Mouse (Mus musculus): ENCODE measurements around the gene Stra6. TPM values are rescaled to one million over a fixed set of nuclear protein-coding genes. Genes with fewer than 3 reads are reported as not detected.

Stra6 gene
- total RNA-seq (2015) = not detected in 2 replicates
- not detected in 2 replicates for total RNA-seq (2017)

DNA sequence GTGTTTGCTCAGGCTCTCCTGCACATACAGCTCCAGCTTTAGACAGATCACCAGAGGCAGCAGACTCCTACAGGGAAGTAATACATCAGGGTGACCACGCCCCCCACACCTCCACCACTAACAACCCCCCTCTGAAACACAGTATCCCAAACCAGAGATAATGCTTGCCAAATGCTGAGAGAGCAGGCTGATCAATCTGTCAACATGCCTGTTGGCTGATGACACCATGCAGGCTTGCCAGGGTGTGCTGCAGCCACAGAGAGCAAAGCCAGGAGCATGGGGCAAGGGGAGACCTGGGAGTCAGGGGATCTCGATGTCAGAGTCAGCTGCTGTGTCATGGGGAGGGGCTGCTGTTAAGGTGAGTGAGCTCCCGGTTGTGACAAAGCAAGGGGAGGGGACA, at the start of gene Stra6:
Gene Stra6 (plus strand): TSS at position 258 of the 400 bp plus-strand sequence.
- no peak for ATAC-seq (replicated peaks; ENCODE audit: poor library complexity)

GRCm38 (mm10) chr9:58014393-58015160, 49.0 kb upstream of the Stra6 start:
- ATAC-seq (replicated peaks; ENCODE audit: poor library complexity) = no peak; the same call in 1 of the 2 replicates

DNA sequence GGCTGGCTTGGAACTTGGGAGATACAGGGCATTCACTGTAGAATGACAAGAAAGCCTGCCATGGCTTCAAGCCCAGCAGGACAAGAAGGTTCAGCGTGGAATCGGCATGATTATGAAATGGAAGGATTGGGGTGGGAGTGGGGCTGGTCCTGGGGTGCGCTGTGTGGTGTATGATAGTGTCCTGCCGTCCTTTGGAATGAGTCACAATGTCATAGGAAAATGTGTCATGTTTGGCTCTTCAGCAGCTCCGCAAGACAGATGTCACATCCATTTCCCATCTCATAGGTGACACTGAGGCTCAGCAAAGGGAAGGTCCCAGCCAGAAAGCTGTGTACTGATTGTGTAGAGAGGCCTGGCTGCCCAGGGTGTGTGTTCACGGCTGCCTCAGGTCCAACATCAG, 47.7 kb upstream of the Stra6 start:
- no peak for ATAC-seq (replicated peaks; ENCODE audit: poor library complexity)

- no peak for ATAC-seq (replicated peaks; ENCODE audit: poor library complexity)
These were observed 46.6 kb upstream of the Stra6 start for GRCm38 (mm10) chr9:58016962-58017361.

DNA sequence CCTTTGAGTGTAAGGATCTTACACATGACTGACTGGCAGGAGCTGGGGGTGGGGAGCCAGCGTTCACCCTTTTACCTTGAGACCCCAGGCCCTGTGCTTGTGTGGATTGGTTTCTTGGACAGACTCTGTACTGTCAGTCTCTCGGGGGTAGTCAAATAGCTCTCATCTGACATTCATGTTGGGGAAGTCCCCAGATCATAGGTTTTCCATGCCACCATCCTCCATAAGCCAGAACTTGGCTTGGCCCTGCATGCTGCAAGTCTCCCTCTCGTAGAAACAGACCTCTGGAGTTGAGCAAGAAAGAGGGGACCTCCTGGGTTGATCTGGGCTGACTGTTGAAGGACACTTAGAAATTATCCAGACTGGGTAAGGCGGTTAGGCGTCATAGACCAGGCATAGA, 45.2 kb upstream of the Stra6 start:
- no peak for ATAC-seq (replicated peaks; ENCODE audit: poor library complexity)

DNA sequence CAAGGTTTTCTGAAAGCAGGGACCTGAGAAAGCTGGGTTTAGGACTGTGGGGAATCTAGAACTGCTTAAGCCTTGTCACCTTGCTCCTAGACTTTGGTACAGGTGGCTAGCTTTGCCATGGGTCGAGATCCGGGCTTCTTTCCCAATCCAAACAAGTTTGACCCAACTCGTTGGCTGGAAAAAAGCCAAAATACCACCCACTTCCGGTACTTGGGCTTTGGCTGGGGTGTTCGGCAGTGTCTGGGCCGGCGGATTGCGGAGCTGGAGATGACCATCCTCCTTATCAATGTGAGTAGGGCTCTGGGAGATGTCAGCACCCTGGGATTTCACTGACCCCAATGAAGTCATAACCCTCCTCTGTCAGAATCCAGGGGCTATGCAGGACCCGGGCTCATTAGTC, 37.6 kb upstream of the Stra6 start:
- ATAC-seq (replicated peaks; ENCODE audit: poor library complexity) = no peak

GRCm38 (mm10) chr9:58027426-58028180, 36.0 kb upstream of the Stra6 start:
- no peak for ATAC-seq (replicated peaks; ENCODE audit: poor library complexity)

- ATAC-seq (replicated peaks; ENCODE audit: poor library complexity) = no peak
These were observed 34.7 kb upstream of the Stra6 start for GRCm38 (mm10) chr9:58028841-58029240.

GRCm38 (mm10) chr9:58029635-58030034, 34.0 kb upstream of the Stra6 start:
- no peak for ATAC-seq (replicated peaks; ENCODE audit: poor library complexity)

- no peak for ATAC-seq (replicated peaks; ENCODE audit: poor library complexity)
These were observed 31.7 kb upstream of the Stra6 start for GRCm38 (mm10) chr9:58031895-58032294.

GRCm38 (mm10) chr9:58035519-58035918, 28.1 kb upstream of the Stra6 start:
- no peak for ATAC-seq (replicated peaks; ENCODE audit: poor library complexity)

- no peak for ATAC-seq (replicated peaks; ENCODE audit: poor library complexity)
These were observed 27.5 kb upstream of the Stra6 start for GRCm38 (mm10) chr9:58035951-58036698.

GRCm38 (mm10) chr9:58036961-58037360, 26.6 kb upstream of the Stra6 start:
- ATAC-seq (replicated peaks; ENCODE audit: poor library complexity) = no peak

DNA sequence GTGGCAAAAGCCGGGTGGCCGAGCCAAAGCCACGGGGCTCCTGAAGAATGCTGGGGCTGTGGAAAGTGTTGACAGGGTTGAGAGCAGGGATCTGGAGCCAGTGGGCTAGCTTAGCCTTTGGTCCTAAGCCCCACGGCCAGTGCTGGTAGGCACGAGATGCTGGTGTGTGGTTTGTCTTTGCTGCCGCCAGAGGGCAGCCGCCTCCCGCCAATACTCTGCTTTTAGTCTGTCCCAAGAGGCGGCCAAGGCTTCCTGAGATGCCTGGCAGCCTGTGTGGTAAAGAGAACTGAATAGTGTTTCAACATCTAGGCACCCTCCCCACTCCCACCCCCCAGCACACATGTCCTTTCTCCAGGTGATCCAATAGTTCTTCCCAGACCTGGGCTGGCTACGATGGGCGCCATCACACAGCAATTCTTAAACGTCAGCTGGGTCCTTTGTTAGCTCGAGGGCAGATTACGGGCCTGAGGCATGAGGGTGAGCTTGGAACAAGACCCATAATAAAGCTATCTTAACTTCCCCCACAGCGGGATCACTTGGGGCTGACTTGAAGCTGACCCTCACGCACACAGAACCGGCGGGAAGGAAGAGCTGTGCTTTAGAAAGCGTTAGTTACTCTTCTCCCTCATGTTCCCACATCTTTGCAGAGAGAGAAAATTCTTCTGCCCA, 25.0 kb upstream of the Stra6 start:
- peak; percentile 86 for ATAC-seq (replicated peaks; ENCODE audit: poor library complexity)

DNA sequence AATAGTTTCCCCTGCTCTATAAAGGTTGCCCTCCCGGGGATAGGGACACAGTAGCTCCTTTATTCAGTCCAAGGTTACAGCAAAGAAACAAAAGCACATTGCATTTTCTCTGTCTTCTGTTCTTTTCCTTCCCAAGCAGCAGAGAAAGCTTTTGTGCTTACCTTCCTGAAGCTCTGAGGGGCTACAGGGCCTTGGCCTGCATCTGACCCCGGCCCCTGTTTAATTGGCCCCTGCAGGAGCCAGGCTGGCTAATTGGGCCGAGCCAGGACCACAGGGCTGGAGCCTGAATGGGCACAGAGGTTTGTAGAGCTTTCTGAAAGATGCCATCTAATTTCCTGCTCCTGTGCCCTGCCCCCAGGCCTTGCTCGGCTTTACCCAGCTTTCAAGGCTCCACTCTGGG, 22.6 kb upstream of the Stra6 start:
- no peak for ATAC-seq (replicated peaks; ENCODE audit: poor library complexity)

GRCm38 (mm10) chr9:58042391-58042790, 21.2 kb upstream of the Stra6 start:
- ATAC-seq (replicated peaks; ENCODE audit: poor library complexity) = no peak

GRCm38 (mm10) chr9:58043496-58044017, 20.0 kb upstream of the Stra6 start:
- no peak for ATAC-seq (replicated peaks; ENCODE audit: poor library complexity)

DNA sequence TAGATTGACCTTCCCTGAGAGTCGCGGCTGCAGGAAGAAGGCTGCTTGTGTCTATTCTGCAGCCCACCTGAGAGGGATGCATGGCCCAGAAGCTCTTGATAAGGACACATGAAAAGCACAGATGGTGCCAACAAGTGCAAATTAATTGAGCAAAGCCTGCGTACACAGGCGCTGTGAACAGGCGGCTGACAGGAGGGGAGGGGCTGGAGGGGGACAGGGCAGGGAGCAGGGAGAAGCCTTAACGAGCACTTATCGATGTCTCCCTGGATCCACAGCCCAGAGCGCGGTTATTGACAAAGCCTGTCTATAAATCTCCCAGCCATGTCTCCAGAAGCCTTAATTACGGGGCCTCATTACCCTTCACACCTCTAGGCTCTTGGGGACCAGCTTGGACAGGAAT, 18.8 kb upstream of the Stra6 start:
- ATAC-seq (replicated peaks; ENCODE audit: poor library complexity) = no peak

DNA sequence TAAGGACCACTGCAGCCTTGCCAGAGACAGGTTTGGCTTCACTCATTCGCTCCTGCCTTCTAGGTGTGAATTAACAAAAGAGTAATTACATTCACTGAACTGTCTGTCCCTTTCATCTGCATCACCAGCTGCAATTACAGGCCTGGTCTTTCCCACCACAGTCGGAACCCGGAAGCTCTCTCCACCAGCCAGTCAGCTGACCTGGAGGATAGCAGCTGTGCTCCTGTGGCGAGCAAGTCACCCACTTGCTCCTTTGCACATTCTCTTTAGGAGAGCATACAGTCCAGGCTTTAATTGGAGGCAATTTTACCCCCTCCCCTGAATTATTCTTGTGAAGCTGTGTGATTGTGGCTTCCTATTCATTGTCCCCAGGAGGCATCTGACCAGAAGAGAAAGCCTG, 17.9 kb upstream of the Stra6 start:
- ATAC-seq (replicated peaks; ENCODE audit: poor library complexity) = no peak

DNA sequence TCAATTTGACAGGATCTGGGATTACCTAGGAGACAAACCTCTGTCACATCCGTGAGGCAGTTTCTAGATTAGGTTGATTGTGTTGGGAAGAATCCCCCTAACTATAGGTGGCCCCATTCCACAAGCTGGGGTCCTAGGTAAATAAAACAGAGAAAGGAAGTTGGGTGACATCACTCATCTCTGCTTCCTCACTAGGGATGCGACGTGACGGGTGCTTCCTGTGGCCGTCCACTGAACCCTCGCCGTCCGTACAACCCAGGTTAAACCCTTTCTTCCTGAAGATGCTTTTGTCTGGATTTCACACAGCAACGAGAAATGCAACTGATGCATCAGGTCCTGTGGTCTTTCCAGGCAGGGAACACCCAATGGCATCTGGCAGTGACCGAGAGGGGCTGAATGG, 16.5 kb upstream of the Stra6 start:
- no peak for ATAC-seq (replicated peaks; ENCODE audit: poor library complexity)

- no peak for ATAC-seq (replicated peaks; ENCODE audit: poor library complexity)
These were observed 15.0 kb upstream of the Stra6 start for GRCm38 (mm10) chr9:58048621-58049020.

Measured in megakaryocyte progenitor cell, adult 5-6 weeks (primary cell).